Mouse (Mus musculus): ENCODE measurements around the gene Chchd1.

Gene Chchd1

DNA sequence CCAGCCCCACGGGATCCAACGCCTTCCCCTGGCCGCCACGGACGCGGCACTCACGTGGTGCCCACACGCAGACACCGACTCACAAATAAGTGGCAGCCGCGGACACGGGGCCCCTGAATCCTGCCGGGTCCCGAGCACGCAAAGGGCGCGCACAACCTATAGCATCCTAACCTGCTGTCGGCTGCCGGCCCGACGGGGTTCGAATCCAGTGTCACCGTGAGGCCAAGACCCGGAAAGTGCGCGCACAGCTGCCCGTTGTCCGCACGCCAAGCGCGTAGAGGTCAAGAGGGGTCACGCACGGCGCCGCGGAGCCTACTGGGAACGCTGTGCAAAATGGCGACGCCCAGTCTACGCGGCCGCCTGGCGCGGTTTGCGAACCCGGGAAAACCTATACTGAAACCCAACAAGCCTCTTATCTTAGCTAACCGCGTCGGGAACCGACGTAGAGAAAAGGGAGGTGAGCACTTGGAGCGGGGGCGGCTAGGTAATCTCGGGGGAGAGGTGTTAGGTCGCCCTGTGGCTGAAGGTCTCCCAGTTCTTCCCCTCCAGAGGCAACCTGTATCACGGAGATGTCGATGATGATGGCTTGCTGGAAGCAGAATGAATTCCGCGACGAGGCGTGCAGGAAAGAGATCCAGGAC lies at the start of gene Chchd1:
Chchd1 (plus strand) TSS at position 266 of the 641 bp plus-strand sequence.
- DNase-seq (ENCODE audit: inconsistent age in 2 of 2, low spot score in 1 of 2) = peak; percentile 91 to 98

DNA sequence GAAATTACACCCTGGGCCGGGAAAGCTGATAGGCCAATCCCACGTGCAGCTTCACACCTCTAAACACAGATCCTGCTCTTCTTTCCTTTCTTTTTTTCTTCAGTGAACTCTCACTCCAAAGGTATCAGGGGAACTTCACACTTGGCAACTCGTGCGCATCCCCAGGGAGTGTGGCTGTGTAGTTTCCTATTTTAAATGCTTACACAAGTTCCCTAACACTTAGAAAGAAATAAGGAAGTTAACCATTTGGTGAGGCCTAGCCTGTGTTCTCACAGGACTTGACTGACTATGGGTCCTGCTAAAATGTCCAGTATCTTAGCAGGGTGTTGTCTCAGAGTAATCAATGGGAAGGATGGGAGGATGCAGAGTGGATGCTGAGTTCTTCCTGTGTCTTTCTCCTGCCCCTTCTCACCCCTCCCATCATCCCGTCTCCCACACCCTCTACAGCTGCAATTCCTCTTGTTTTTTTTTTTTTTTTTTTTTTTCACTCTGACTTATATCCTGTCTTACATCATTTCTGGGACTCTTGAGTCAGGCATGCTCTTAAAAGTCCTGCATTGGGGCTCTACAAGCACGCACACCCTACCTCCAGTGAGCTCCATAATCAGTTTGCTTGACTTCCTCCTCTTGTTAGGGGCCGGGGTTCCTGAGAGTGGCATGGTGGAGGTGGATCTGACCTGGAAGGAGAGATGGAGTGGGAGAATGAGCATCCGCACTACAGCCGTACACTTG lies 48.0 kb upstream of the Chchd1 start:
- DNase-seq (ENCODE audit: inconsistent age in 2 of 2, low spot score in 1 of 2) = no peak

DNA sequence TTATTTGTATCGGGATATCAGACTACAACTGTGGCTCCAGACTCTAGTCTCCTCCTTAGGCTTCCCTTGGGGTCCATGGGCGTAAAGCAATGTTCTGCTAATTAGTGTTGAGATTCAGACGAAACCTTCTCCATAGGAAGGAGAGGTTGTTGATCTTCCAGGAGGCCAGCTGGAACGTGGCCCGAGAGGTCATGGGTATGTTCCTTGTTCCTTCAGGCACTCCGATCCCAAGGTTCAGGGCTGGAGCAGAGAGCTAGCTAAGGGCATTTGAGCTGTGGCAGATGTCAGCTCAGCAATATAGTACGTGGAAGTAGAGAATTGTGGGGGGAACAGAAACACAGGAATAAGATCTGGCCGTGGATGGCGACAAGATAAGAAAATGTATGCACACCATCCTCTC lies 47.1 kb upstream of the Chchd1 start:
- no peak for DNase-seq (ENCODE audit: inconsistent age in 2 of 2, low spot score in 1 of 2)

DNA sequence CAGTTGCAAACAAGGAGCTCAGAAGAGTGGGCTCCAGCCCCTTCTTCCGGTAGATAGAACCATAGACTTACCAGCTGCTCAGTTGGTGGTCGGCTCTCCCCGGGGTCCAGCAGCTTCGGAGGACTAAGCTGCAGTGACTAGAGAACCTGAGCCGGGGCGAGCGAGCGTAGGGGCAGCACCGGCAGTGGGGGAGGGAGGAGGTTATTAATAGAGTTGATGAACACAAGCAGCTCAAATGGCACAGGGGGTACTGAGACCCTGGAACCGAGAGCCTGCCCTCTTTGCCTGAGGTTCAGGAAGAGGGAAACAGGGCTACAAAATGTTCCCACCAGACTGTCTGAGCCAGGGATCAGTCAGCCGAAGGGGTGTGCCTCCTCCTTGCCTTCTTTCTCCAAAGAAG lies 46.4 kb upstream of the Chchd1 start, which contains the start of gene Myoz1:
Myoz1 (minus strand) TSS at position 180 of the 400 bp plus-strand sequence.
- no peak for DNase-seq (ENCODE audit: inconsistent age in 2 of 2, low spot score in 1 of 2)

DNA sequence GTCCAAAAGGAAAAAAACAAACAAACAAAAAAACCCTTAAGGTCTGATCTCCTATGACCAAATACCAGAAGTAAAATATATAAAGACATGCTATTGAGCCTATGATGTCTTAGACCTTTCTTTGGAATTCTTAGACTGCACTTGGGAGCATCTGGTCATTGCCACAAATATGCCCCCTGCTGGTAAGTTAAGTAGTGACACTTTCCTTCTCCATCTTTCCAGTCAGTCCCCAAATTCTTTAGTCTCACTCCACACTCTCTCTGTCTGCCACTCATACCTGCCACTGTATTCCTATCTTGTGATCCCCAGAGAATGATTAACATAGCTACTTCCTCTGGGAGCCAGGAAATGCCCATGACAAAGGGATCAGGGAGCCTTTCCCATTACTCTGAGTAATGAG lies 44.5 kb upstream of the Chchd1 start:
- peak in 1 of 2 experiments; percentile 82 for DNase-seq (ENCODE audit: inconsistent age in 2 of 2, low spot score in 1 of 2)

DNA sequence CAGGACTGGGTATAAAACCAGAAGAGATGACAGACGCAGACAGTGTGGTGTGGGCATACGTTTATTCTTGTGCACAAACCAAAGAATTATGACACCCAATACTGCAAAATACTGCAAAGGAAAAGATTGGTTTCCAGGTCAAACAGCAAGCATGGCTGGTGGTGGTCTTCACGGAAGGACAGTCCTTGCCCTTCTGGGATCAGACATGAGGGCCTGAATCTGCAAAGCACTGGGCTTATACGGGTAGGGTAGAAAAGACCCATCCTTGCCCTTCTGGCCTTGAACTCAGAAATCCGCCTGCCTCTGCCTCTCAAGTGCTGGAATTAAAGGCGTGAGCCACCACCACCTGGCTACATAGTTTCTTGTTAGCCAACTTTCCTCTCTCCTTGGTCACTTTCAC lies 43.9 kb upstream of the Chchd1 start:
- DNase-seq (ENCODE audit: inconsistent age in 2 of 2, low spot score in 1 of 2) = no peak

DNA sequence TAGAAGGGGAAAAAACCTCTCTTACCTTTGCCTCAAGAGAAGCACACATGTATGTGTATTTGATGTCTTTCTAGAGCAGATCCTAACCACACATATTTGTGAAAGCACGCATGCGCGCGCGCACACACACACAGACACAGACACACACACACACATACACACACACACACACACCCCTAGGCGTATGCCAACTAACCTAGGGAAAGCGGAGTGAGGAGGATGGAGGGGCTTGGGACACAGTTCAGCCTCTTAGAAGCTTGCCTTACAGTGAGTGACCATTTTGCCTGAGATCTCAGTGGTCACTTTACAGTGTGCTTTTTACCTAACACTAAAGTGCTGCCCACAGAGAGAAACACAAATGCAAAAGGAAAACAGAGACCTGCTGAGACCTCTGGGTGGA lies 43.1 kb upstream of the Chchd1 start:
- no peak for DNase-seq (ENCODE audit: inconsistent age in 2 of 2, low spot score in 1 of 2)

DNA sequence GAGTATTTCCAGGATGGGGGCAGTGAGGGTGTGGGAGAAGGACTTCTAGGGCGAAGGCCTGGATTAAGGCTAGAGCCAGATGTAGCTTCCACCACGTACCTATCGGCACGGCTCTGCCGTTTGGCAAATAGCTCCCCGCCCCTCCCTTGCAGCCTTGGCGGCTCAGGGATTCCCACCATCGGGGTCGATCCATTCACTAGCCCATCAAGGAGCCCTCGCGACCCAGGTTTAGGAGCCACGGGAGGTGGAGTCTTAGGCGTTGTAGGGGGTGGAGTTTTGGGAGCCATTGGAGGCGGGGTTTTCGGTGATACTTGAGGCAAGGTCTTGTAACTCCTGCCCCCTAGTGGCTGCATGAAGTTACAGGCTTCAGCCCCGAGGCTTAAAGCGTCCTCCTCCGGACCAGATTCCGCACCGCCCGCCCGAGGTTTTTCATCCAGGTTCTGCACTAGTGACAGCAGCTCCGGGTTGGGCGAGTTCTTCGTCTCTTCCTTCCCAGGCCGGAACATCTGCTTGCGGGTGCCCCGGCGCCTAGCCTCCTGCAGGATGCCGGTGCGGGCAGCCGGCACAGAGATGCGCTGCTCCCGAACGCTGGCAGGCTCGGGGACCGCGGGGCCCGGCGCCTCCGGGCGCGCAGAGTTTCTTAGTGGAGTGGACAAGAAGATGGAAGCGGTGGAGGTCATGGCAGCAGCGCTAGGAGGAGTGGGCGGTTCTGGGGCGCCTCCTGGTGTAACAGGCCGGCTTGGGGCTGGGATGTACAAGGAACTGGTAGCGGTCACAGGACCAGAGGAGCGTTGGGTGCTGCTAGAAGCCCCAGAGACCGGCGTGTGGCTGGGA lies 41.8 kb upstream of the Chchd1 start:
- peak; percentile 93 to 98 for DNase-seq (ENCODE audit: inconsistent age in 2 of 2, low spot score in 1 of 2)

DNA sequence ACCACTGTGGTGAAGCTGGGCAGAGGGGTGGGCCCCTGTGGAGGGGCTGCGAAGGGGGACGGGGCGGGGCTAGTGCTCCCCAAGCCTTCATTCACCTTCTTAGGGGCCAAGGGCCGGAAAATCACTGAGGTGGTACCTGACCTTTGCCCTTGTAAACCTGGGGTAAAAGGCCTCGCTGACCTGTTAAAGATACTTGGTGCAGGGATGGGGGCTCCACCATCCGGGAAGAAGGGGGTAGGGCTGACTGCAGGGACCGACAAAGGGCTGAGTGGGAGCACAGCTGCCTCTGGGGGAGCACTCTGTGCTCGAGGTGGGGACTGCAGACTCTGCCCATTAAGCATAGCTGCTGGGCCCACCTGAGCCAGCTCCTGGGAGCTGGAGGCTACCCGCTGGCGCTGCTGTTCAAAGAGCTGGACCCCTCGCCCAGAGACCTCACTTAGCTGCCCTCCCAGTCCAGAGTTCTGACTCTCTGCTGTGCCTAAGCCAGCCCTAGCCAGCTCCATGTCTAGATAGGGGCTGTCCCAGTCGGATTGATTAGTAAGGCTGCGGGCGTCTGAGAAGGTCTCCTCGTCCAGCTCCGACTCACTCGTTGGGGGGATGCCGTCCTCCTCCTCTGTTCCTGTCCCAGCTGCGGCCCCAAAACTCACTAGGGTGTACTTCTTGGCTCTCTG lies 41.0 kb upstream of the Chchd1 start:
- no peak for DNase-seq (ENCODE audit: inconsistent age in 2 of 2, low spot score in 1 of 2)

DNA sequence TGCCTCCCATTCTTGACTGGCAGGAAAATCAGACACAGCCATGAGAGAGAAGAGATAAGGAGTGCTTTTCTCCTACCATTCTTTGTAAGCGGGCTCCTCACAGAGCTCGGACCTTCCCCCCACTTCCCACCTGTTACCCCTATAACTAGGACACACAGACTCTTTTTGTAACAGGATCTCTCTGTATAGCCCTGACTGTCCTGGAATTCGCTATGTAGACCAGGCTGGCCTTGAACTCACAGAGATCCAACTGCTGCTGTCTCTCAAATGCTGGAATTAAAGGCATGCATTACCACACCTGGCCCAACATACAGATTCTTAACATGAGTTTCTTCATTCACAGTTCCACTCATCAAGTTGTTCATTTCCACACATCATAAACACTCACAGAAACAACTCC lies 40.1 kb upstream of the Chchd1 start:
- DNase-seq (ENCODE audit: inconsistent age in 2 of 2, low spot score in 1 of 2) = no peak

DNA sequence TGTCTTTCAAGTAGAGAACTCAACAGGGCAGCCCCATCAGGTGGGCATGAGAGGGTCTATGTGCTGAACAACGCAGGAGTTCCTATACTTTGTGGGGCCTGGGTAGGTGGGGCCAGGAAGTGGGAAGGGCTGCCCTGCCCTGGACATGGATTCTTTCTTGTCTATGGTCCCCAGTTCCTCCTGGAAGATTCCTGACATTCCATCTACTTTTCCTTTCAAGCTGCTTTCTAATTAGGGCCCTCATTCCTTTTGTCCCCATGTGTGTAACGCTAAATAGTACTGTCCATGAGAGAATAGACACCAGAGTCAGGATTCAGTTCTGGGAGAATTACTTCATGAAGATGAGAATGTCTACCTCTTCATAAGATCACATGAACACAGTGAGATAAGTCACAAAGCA lies 39.2 kb upstream of the Chchd1 start:
- DNase-seq (ENCODE audit: inconsistent age in 2 of 2, low spot score in 1 of 2) = no peak

DNA sequence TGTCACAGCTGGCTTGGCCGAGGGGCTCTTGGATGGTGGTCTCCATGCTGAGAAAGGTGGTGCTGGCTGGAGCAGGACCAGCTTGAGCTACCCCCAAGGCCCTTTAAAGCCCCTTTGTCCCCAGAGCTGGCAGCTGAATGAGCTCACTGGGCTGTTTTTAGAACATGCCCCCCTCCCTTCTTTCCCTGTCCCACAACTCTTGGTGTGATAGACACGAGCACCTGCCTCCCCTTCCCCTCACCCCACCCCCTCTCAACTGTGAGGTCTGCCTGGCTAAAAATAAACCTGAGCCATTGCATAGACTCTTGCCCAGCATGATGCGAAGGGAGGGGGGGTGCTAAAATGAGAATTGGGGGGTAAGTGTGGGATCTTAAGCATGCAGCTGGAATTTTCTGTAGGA lies 38.4 kb upstream of the Chchd1 start:
- no peak for DNase-seq (ENCODE audit: inconsistent age in 2 of 2, low spot score in 1 of 2)

DNA sequence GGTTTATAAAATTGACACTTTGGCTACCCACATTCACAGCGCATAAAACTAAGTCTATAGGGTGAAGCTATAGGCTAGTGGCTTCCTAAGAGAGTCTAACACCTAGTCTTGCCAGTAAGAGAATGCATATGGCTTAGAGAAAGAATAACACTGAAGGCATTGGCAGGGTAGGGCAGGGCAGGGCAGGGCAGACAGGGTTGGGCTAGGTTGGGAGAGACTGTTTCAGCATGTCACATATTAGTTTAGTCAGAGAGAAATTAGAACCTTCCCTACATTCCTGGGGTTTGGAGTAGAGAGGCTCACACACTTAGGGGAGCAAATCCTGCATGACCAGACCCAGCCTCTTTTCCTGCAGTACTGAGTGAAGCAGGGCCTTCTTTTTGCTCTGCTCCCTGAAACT lies 35.3 kb upstream of the Chchd1 start:
- no peak for DNase-seq (ENCODE audit: inconsistent age in 2 of 2, low spot score in 1 of 2)

DNA sequence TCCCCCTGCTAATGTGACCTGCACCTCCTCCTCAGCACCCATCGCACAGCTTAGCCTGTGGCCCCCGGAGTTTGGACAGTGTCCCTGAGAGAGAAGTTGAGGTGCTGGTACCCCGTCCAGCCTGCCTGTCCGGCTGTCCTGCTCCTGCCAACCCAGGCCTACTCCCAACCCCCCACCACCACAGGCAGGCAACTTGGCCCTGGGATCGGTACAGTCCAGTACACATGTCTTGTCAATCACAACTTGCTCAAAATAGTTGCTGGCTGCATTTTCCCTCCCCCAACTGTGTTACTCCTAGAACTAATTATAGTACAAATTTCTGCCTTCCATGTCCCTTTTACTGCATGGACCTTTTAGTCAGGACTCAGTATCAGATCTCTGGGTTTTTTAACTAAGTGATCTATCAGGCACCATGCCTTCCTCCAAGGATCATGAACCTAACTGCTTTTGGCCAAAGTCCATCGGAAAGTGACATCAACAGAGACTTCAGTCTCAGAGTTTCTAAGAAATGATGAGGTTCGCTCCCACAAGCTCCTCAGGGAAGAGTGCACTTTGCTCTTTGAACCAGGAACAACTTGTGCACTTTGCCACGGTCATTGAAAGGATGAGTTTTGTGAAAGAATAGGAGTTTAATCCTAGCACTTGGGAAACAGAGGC lies 34.5 kb upstream of the Chchd1 start, which contains the start of gene Synpo2l:
Synpo2l (minus strand) TSS at position 201 of the 657 bp plus-strand sequence.
- DNase-seq (ENCODE audit: inconsistent age in 2 of 2, low spot score in 1 of 2) = no peak

DNA sequence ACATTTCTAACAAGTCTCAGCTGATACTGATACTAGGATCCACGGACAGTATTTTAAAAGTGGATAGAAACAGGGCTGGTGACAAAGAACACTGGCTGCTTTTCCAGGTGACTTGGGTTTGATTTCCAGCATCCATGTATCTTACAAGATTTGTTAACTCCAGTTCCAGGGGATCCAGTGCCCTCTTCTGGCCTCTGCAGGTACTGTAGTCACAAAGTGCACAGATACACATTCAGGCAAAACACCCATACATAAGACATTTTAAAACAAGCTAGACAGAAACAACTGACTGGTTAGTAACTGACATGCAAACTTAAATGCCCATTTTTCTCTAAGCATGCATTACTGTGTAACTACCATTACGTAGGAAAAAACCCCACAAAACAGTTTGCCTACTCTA lies 29.8 kb upstream of the Chchd1 start:
- DNase-seq (ENCODE audit: inconsistent age in 2 of 2, low spot score in 1 of 2) = peak in 1 of 2 experiments; percentile 64

DNA sequence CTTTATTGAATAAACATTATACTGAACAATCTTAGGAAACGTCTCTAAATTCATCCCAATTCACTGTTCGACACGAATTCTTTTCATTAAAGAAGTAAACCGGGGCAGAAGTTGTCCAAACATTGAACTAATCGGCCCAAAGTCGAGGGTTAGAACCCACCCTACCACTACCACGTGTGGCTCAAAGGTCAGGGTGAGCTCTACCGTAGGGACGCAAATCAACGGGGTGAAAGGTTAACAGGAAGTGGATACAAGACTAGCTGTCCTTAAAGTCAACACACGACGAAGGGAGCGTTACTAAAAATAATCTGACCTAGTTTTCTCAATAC lies 29.1 kb upstream of the Chchd1 start:
- DNase-seq (ENCODE audit: inconsistent age in 2 of 2, low spot score in 1 of 2) = peak in 1 of 2 experiments; percentile 63

DNA sequence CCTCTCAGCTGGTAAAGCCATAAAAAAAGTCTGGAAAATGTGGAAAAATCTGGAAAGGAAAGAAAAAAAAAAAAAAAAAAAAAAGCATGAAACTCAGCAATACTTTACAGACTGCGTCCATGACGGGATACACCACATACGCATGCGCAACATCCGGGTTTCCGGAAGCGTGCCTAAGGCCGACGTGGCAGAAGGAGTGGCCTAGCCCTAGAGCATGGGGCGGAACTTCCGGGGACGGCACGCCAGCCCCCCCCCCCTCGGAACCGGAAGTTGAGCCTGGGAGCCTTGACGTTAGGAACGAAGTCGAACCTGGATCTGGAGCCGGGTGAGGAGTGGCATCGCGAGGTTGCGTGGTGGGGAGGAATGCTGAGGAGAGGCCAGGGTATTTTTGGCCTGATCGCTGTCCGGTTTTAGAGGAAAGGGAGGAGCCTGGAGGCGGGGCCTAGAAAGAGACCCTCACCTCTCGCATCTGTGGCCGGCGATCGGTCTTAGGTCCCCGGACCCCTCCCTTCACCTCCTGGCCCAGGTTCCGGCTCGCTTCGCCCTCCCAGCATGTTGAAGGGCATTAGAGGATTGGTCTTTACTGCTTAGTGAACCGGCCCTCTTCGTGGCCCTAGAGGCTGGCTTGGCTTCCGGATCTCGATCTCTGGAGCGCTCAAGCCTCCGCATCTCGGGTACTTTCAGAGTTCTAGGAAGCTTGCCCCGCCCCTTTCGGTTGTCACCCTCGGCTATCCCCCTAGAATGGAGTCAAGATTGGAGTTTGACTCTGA lies 28.6 kb upstream of the Chchd1 start, which contains the start of gene Sec24c:
Sec24c (plus strand) TSS at position 245 of the 770 bp plus-strand sequence.
- peak; percentile 98 for DNase-seq (ENCODE audit: inconsistent age in 2 of 2, low spot score in 1 of 2)

DNA sequence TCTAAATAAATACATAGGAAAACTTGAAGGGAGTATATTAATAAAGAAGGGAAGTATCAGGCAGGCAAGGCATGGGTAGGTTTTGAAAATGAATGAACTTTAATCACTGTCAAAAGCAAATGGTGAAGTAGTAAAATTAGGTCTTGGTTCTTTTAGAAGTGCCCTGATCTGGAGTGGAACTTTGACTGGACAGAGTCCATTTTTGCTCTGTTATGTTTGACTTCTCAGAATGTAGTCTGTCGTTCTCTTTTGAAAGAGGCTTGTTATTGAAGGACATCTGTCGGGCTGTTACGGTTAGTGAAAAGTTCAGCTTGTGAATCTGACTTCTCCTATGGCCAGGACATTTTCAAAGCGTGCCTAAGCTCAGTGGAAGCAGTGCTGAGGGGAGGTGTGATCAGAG lies 24.9 kb upstream of the Chchd1 start:
- no peak for DNase-seq (ENCODE audit: inconsistent age in 2 of 2, low spot score in 1 of 2)

DNA sequence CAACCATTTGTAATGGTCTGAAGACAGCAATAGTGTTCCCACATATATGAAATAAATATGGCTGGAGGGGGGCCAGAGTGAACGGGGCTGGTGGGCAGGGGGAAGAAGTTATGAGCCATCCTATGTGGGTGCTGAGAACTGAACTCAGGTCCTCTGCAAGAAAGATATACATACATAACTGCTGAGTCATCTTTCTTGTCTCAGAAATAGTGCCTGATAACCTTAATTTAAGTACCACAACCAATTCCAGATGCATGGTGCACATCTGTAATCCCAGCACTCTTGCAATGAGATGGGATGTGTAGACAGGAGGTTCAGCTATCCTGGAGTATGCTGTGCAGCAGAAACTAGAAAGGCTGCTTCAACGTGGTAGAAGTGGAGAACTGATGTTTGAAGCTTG lies 21.1 kb upstream of the Chchd1 start:
- no peak for DNase-seq (ENCODE audit: inconsistent age in 2 of 2, low spot score in 1 of 2)

DNA sequence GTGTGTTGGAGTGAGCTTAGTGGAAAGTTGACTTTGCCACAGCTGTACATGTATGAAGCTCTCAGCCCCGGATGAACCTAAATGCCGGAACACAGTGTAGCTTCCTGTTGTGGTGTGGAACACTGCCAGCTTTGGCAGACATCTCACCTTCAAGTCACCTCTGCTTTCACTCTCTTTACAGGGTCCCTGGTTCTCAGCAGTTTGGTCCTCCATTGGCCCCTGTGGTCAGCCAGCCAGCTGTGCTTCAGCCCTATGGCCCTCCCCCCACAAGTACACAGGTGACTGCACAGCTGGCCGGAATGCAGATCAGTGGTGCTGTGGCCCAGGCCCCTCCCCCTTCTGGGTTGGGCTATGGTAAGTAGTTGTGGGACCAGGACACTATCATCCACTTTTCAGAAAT lies 20.3 kb upstream of the Chchd1 start:
- no peak for DNase-seq (ENCODE audit: inconsistent age in 2 of 2, low spot score in 1 of 2)
